Mouse (Mus musculus): ENCODE data around the gene Tpt1.

- TF ChIP-seq POLR2A (IDR thresholded peaks at IDR 0.05; ENCODE audit: low read depth, low read length) = no peak
- TF ChIP-seq CTCF (IDR thresholded peaks at IDR 0.05; ENCODE audit: borderline replicate concordance, insufficient read depth, low read length) = no peak
These were observed 25.6 kb upstream of the Tpt1 start for GRCm38 (mm10) chr14:75819341-75819740.
